Mouse (Mus musculus): ENCODE measurements around the gene Nfrkb. TPM values are rescaled to one million over a fixed set of nuclear protein-coding genes. Genes with fewer than 3 reads are reported as not detected.

Nfrkb gene
- polyA plus RNA-seq, 1 experiment from 2014 or later, result 30.2 TPM

GRCm38 (mm10) chr9:31431751-31432150 lies 45.8 kb downstream of the Nfrkb start:
- Histone ChIP-seq H3K4me3 (replicated peaks) (no peak overlapping the region), H3K27me3 (no peaks in the 10 kb centered on the region), H3K9me3 (no peaks in the 10 kb centered on the region), H3K9ac (replicated peaks) (no peak overlapping the region), H3K4me2 (replicated peaks) (no peak overlapping the region), H3K36me3 (no peaks in the 10 kb centered on the region), H3K4me1 (replicated peaks) (no peaks in the 10 kb centered on the region), H3K27ac (no peak overlapping the region)
- WGBS, result 87% methylated on average over 5 of the region's 5 CpGs
- no peak for ATAC-seq

DNA sequence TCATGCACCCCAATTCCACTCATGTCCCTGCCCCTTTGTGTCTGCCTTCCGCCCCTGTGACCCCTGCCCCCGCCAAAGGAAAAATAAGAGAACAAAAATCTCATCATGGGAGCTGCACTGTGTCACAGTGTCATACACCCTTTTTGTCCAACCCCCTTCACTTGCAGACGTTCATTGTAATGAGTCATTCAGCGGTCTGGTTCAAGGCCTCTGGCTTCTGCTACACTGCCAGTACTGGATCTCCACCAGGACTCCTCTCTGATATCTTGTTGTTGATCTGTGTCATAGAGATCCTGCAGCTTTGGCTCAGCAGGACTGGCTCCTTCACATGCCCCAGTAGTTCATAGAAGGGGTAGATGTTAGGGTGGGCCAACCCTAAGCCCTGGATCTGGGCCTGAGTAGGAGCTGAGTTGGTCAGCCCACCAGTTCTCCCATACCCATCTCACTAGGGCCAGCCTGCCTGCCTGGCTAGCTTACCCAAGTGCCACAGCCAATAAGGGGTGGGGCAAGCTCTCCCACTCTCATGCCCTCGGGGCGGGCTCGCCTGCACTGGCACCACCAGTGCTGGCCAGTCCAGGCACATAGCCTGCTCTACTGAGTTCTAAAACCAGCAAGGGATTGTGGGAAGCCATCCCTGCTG lies 46.5 kb downstream of the Nfrkb start:
- no peaks in the 10 kb centered on the region for H3K4me1 ChIP-seq (replicated peaks)
- 82% methylated on average over 7 of the region's 7 CpGs for WGBS
- H3K4me3 ChIP-seq (replicated peaks), result no peak overlapping the region
- H3K27me3 ChIP-seq, result no peaks in the 10 kb centered on the region
- no peak overlapping the region for H3K27ac ChIP-seq
- H3K4me2 ChIP-seq (replicated peaks), result no peak overlapping the region
- 0 out of 2 replicates have a peak, but pooled peaks have one; percentile 17 for ATAC-seq
- H3K9ac ChIP-seq (replicated peaks), result no peak overlapping the region
- H3K36me3 ChIP-seq, result no peaks in the 10 kb centered on the region
- H3K9me3 ChIP-seq, result no peaks in the 10 kb centered on the region

GRCm38 (mm10) chr9:31433431-31433830 lies 47.4 kb downstream of the Nfrkb start:
- Histone ChIP-seq H3K36me3 (no peaks in the 10 kb centered on the region), H3K9ac (replicated peaks) (no peak overlapping the region), H3K27ac (no peak overlapping the region), H3K27me3 (no peaks in the 10 kb centered on the region), H3K4me2 (replicated peaks) (no peak overlapping the region), H3K4me3 (replicated peaks) (no peak overlapping the region), H3K9me3 (no peaks in the 10 kb centered on the region), H3K4me1 (replicated peaks) (no peaks in the 10 kb centered on the region)
- ATAC-seq, result no peak
- 90% methylated on average over 3 of the region's 3 CpGs for WGBS

- no peak overlapping the region for H3K9ac ChIP-seq (replicated peaks)
- no peaks in the 10 kb centered on the region for H3K4me1 ChIP-seq (replicated peaks)
- no peak overlapping the region for H3K4me2 ChIP-seq (replicated peaks)
- no peak overlapping the region for H3K4me3 ChIP-seq (replicated peaks)
- H3K27me3 ChIP-seq, result no peaks in the 10 kb centered on the region
- no peaks in the 10 kb centered on the region for H3K36me3 ChIP-seq
- no peak overlapping the region for H3K27ac ChIP-seq
- H3K9me3 ChIP-seq, result no peaks in the 10 kb centered on the region
- ATAC-seq, result no peak
- 89% methylated on average over 8 of the region's 8 CpGs for WGBS
Measured at GRCm38 (mm10) chr9:31435415-31435814, 49.4 kb downstream of the Nfrkb start.

DNA sequence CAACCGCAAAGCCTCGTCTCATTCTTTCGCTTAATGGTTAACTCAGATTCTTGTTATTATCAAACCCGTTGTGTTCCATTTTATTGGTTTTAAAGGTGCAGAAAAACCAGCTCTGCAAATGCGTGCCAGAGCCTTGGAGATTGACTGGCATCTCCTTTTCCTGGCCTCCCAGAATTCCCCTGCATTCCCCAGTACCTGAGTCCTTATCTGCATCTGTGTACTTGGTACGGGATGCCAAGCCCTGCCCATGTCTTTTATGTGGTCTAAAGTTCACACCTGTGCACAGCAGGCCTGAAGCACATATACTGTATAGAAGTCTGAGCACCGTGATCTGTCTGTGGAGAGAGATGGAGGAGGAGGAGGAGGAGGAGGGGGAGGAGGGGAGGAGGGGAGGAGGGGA lies 51.9 kb downstream of the Nfrkb start:
- no peaks in the 10 kb centered on the region for H3K9me3 ChIP-seq

GRCm38 (mm10) chr9:31438834-31439233 lies 52.8 kb downstream of the Nfrkb start:
- no peaks in the 10 kb centered on the region for H3K27me3 ChIP-seq
- ATAC-seq, result no peak
- no peaks in the 10 kb centered on the region for H3K9me3 ChIP-seq
- H3K36me3 ChIP-seq, result no peaks in the 10 kb centered on the region
- H3K4me3 ChIP-seq (replicated peaks), result no peak overlapping the region
- no peak overlapping the region for H3K4me2 ChIP-seq (replicated peaks)
- no peak overlapping the region for H3K9ac ChIP-seq (replicated peaks)
- H3K27ac ChIP-seq, result no peak overlapping the region
- WGBS, result 68% methylated on average over 5 of the region's 5 CpGs
- H3K4me1 ChIP-seq (replicated peaks), result no peaks in the 10 kb centered on the region

More for the DNA sequence above, 51.9 kb downstream of the Nfrkb start:
- Histone ChIP-seq H3K4me2 (replicated peaks) (no peak overlapping the region), H3K36me3 (no peaks in the 10 kb centered on the region), H3K4me1 (replicated peaks) (no peaks in the 10 kb centered on the region), H3K27ac (no peak overlapping the region), H3K27me3 (no peaks in the 10 kb centered on the region), H3K9ac (replicated peaks) (no peak overlapping the region), H3K4me3 (replicated peaks) (no peak overlapping the region)
- WGBS, result 90% methylated on average over 7 of the region's 7 CpGs
- ATAC-seq, result no peak

DNA sequence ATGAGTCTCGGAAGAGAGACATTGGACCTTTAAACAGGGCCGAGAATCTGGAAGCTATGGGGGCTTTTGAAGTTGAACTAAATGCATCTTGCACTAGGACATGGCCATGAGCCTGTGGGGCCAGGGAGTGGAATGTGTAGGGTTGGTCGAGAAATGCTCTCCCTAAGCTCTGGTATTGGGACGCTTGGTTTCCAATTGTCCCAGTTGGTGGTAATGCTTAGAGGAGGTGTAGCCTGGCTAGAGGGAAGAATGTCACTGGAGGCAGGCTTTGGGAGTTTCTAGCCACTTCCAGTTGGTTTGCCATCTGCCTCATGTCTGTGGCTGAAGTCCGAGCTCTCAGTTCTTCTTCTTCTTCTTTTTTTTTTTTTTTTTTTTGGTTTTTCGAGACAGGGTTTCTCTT lies 53.3 kb downstream of the Nfrkb start:
- Histone ChIP-seq H3K4me2 (replicated peaks) (no peak overlapping the region), H3K36me3 (no peaks in the 10 kb centered on the region), H3K9ac (replicated peaks) (no peak overlapping the region), H3K27ac (no peak overlapping the region), H3K27me3 (no peaks in the 10 kb centered on the region), H3K9me3 (no peaks in the 10 kb centered on the region), H3K4me1 (replicated peaks) (no peaks in the 10 kb centered on the region), H3K4me3 (replicated peaks) (no peak overlapping the region)
- WGBS, result 81% methylated on average over 6 of the region's 6 CpGs
- no peak for ATAC-seq

DNA sequence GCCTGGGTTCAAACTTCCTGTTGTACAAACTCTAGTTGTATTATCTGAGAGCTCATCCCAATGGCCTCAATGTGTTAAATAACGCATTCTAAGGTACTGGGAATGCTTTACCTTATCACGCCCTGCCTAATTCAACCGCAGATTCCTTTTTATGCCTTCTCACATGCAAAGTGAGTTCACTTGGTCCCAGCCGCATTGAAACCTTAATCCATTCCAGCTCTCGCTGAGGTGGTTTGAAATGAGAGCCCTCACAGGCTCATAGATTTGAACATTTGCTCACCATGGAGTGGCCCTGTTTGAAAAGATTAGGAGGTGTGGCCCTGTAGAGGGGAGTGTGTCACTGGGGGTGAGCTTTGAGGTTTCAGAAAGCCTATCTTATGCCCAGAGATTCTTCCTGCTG lies 54.4 kb downstream of the Nfrkb start:
- no peak for ATAC-seq
- Histone ChIP-seq H3K9ac (replicated peaks) (no peak overlapping the region), H3K27ac (no peak overlapping the region)

GRCm38 (mm10) chr9:31441487-31441886 lies 55.5 kb downstream of the Nfrkb start:
- ATAC-seq, result no peak
- Histone ChIP-seq H3K4me3 (replicated peaks) (no peak overlapping the region), H3K9ac (replicated peaks) (no peak overlapping the region), H3K9me3 (no peaks in the 10 kb centered on the region), H3K27ac (no peak overlapping the region), H3K36me3 (no peaks in the 10 kb centered on the region), H3K4me1 (replicated peaks) (no peaks in the 10 kb centered on the region), H3K27me3 (no peaks in the 10 kb centered on the region), H3K4me2 (replicated peaks) (no peak overlapping the region)
- WGBS, result 84% methylated on average over 3 of the region's 3 CpGs

More for the DNA sequence above, 54.4 kb downstream of the Nfrkb start:
- Histone ChIP-seq H3K4me2 (replicated peaks) (no peak overlapping the region), H3K27me3 (no peaks in the 10 kb centered on the region), H3K4me1 (replicated peaks) (no peaks in the 10 kb centered on the region), H3K9me3 (no peaks in the 10 kb centered on the region), H3K4me3 (replicated peaks) (no peak overlapping the region), H3K36me3 (no peaks in the 10 kb centered on the region)
- WGBS, result 85% methylated on average over 5 of the region's 5 CpGs

GRCm38 (mm10) chr9:31444236-31444635 lies 58.2 kb downstream of the Nfrkb start:
- Histone ChIP-seq H3K27ac (no peak overlapping the region), H3K9ac (replicated peaks) (no peak overlapping the region), H3K4me2 (replicated peaks) (no peak overlapping the region), H3K9me3 (no peaks in the 10 kb centered on the region), H3K4me1 (replicated peaks) (no peaks in the 10 kb centered on the region), H3K27me3 (no peaks in the 10 kb centered on the region), H3K4me3 (replicated peaks) (no peak overlapping the region), H3K36me3 (no peaks in the 10 kb centered on the region)
- no peak for ATAC-seq
- WGBS, result 87% methylated on average over 8 of the region's 8 CpGs

GRCm38 (mm10) chr9:31449145-31449772 lies 63.3 kb downstream of the Nfrkb start:
- H3K27ac ChIP-seq, result no peak overlapping the region

DNA sequence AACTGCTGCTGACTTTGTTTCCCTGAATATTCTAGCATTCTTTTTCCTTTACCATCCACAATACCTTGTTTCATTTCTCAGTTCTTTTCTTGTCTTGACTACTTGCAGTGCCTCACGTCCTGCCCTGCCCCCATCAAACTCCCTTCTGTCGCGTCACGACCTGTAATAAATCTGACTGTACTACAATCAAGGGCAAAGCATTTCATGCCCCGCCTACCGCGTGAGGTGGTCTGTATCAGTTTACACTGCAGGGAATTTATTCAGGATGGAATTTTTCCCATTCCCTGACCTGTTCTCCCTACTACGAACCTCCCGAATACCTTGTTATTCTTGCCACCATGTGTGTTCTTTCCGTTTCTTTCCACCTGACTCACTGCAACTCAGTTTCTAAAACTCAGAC lies 66.2 kb downstream of the Nfrkb start:
- no peak for ATAC-seq
- H3K4me3 ChIP-seq (replicated peaks), result no peak overlapping the region
- no peaks in the 10 kb centered on the region for H3K27me3 ChIP-seq
- WGBS, result 83% methylated on average over 10 of the region's 10 CpGs
- H3K4me2 ChIP-seq (replicated peaks), result no peak overlapping the region
- H3K4me1 ChIP-seq (replicated peaks), result no peaks in the 10 kb centered on the region
- no peak overlapping the region for H3K9ac ChIP-seq (replicated peaks)
- no peaks in the 10 kb centered on the region for H3K9me3 ChIP-seq
- no peaks in the 10 kb centered on the region for H3K36me3 ChIP-seq
- H3K27ac ChIP-seq, result no peak overlapping the region

More at GRCm38 (mm10) chr9:31449145-31449772, 63.3 kb downstream of the Nfrkb start:
- no peaks in the 10 kb centered on the region for H3K27me3 ChIP-seq
- H3K4me2 ChIP-seq (replicated peaks), result no peak overlapping the region
- H3K9me3 ChIP-seq, result no peaks in the 10 kb centered on the region
- H3K4me1 ChIP-seq (replicated peaks), result no peaks in the 10 kb centered on the region
- no peaks in the 10 kb centered on the region for H3K36me3 ChIP-seq
- no peak for ATAC-seq
- H3K4me3 ChIP-seq (replicated peaks), result no peak overlapping the region
- 90% methylated on average over 7 of the region's 7 CpGs for WGBS
- H3K9ac ChIP-seq (replicated peaks), result no peak overlapping the region

GRCm38 (mm10) chr9:31454356-31454755 lies 68.4 kb downstream of the Nfrkb start:
- no peak overlapping the region for H3K9ac ChIP-seq (replicated peaks)
- H3K9me3 ChIP-seq, result no peaks in the 10 kb centered on the region
- H3K36me3 ChIP-seq, result no peaks in the 10 kb centered on the region
- no peak overlapping the region for H3K4me2 ChIP-seq (replicated peaks)
- no peaks in the 10 kb centered on the region for H3K27me3 ChIP-seq
- ATAC-seq, result no peak
- H3K27ac ChIP-seq, result no peak overlapping the region
- H3K4me3 ChIP-seq (replicated peaks), result no peak overlapping the region
- no peaks in the 10 kb centered on the region for H3K4me1 ChIP-seq (replicated peaks)
- WGBS, result 62% methylated on average over 1 of the region's 1 CpGs
